Mouse (Mus musculus) spleen, adult 2 months (tissue): ENCODE results near the gene Grid1. TPM values are rescaled to one million over a fixed set of nuclear protein-coding genes. Genes with fewer than 3 reads are reported as not detected.

Experiments used
- DNase-seq, 2 experiments: peaks; one replicate each; pipeline versions ENCODE4 v3.0.0 to v3.0.0-alpha.2; 2012 to 2021; ENCODE audit warnings: low spot score in 2 of 2, low read depth in 1 of 2
- H3K27ac ChIP-seq: fragments of 200-500 bp; 2 replicates; pipeline ENCODE4 v1.5.1; 2012; ENCODE audit warnings: low read length, inconsistent platforms; ENCODE audit not compliant: insufficient read depth
- H3K27me3 ChIP-seq: fragments of 200-500 bp; 2 replicates; pipeline ENCODE4 v1.6.1; 2012; ENCODE audit warnings: mild to moderate bottlenecking, moderate library complexity, low read length, inconsistent platforms; ENCODE audit not compliant: control insufficient read depth, insufficient read depth
- H3K36me3 ChIP-seq: fragments of 200-500 bp; 2 replicates; pipeline ENCODE4 v1.6.1; 2012; ENCODE audit warnings: mild to moderate bottlenecking, low read length, inconsistent platforms; ENCODE audit not compliant: control insufficient read depth, insufficient read depth
- H3K4me1 ChIP-seq: fragments of 200-500 bp; 2 replicates; pipeline ENCODE4 v1.6.1; 2011; ENCODE audit warnings: inconsistent platforms; ENCODE audit not compliant: control insufficient read depth, insufficient read depth, insufficient read length
- H3K4me3 ChIP-seq: fragments of 200-500 bp; 2 replicates; pipeline ENCODE4 v1.5.1; 2011; ENCODE audit warnings: mild to moderate bottlenecking, inconsistent platforms; ENCODE audit not compliant: insufficient read depth, insufficient read length; ENCODE audit errors: extremely low read depth
- CTCF ChIP-seq: fragments of 200-500 bp; IDR thresholded peaks from 2 replicates; pipeline ENCODE4 v1.5.1; 2011; ENCODE audit warnings: mild to moderate bottlenecking, inconsistent platforms; ENCODE audit not compliant: insufficient read depth, insufficient read length, insufficient replicate concordance; ENCODE audit errors: extremely low read depth
- POLR2A ChIP-seq: fragments of 200-500 bp; IDR thresholded peaks from 2 replicates; pipeline ENCODE4 v1.6.1; 2011; ENCODE audit warnings: low read depth, low read length, inconsistent platforms
- WGBS: fragments of 180-500 bp; shearing (Covaris S2); methylation state at CpG from one replicate; pipeline ENCODE4 v1.1.7; 2018; 5-methylcytosine and 5-hydroxymethylcytosine counted together
- polyA plus RNA-seq: library from polyadenylated mRNA; depleted of rRNA; stranded (reverse); fragments of >200 nt; gene quantifications from 2 replicates; pipeline ENCODE4 v1.2.3, GENCODE M21; 2012

Gene Grid1
- polyA plus RNA-seq, 1 experiment = 0.02 TPM

GRCm38 (mm10) chr14:35336561-35336960, 516.7 kb downstream of the Grid1 start:
- no peak for DNase-seq
- no peak overlapping the region for H3K27ac ChIP-seq
- H3K36me3 ChIP-seq = no peaks in the 10 kb centered on the region
- H3K27me3 ChIP-seq = no peaks in the 10 kb centered on the region
- TF ChIP-seq CTCF (no peak), POLR2A (no peak)
- 83% methylated on average over 3 of the region's 3 CpGs for WGBS
- H3K4me1 ChIP-seq = no peaks in the 10 kb centered on the region
- H3K4me3 ChIP-seq = no peak overlapping the region

- TF ChIP-seq POLR2A (no peak), CTCF (no peak)
- no peak overlapping the region for H3K4me3 ChIP-seq
- no peaks in the 10 kb centered on the region for H3K4me1 ChIP-seq
- H3K27me3 ChIP-seq = no peaks in the 10 kb centered on the region
- no peak for DNase-seq
- H3K36me3 ChIP-seq = no peaks in the 10 kb centered on the region
- H3K27ac ChIP-seq = no peak overlapping the region
- WGBS = 80% methylated on average over 3 of the region's 3 CpGs
Measured at GRCm38 (mm10) chr14:35356011-35356410, 536.1 kb downstream of the Grid1 start.

- Histone ChIP-seq H3K27me3 (no peaks in the 10 kb centered on the region), H3K4me3 (no peak overlapping the region), H3K27ac (no peak overlapping the region), H3K4me1 (no peaks in the 10 kb centered on the region), H3K36me3 (no peaks in the 10 kb centered on the region)
- 82% methylated on average over 6 of the region's 6 CpGs for WGBS
- DNase-seq = no peak
- TF ChIP-seq POLR2A (no peak), CTCF (no peak)
Measured at GRCm38 (mm10) chr14:35356480-35357085, 536.7 kb downstream of the Grid1 start.

- DNase-seq = no peak
- no peaks in the 10 kb centered on the region for H3K36me3 ChIP-seq
- 53% methylated on average over 7 of the region's 7 CpGs for WGBS
- no peak overlapping the region for H3K27ac ChIP-seq
- TF ChIP-seq CTCF (no peak), POLR2A (no peak)
- no peak overlapping the region for H3K4me3 ChIP-seq
- H3K4me1 ChIP-seq = no peaks in the 10 kb centered on the region
- H3K27me3 ChIP-seq = no peaks in the 10 kb centered on the region
Measured at GRCm38 (mm10) chr14:35358136-35358821, 538.4 kb downstream of the Grid1 start.

- no peaks in the 10 kb centered on the region for H3K27me3 ChIP-seq
- no peak for DNase-seq
- no peak overlapping the region for H3K4me3 ChIP-seq
- TF ChIP-seq POLR2A (no peak), CTCF (no peak)
- no peak overlapping the region for H3K27ac ChIP-seq
- WGBS = 79% methylated on average over 8 of the region's 8 CpGs
- H3K36me3 ChIP-seq = no peaks in the 10 kb centered on the region
- no peaks in the 10 kb centered on the region for H3K4me1 ChIP-seq
Measured at GRCm38 (mm10) chr14:35365177-35365944, 545.5 kb downstream of the Grid1 start.

GRCm38 (mm10) chr14:35374374-35374773, 554.5 kb downstream of the Grid1 start:
- H3K27ac ChIP-seq = no peak overlapping the region
- H3K27me3 ChIP-seq = no peaks in the 10 kb centered on the region

More at GRCm38 (mm10) chr14:35374374-35374773, 554.5 kb downstream of the Grid1 start:
- DNase-seq = no peak
- H3K36me3 ChIP-seq = no peaks in the 10 kb centered on the region
- no peak for TF ChIP-seq POLR2A
- no peak for TF ChIP-seq CTCF
- H3K4me3 ChIP-seq = no peak overlapping the region
- WGBS = 85% methylated on average over 3 of the region's 3 CpGs
- H3K4me1 ChIP-seq = no peaks in the 10 kb centered on the region
